Mouse (Mus musculus): ENCODE measurements at regions not wholly inside any gene's neighbourhood (a gene's known extent, or its start where the extent isn't known, plus 50 kb on each side); places are given as distances from the start of the nearest gene placed in this dataset.
"Not testable (repeated sequence)": the region's sequence is repeated elsewhere in the genome, so short reads cannot be mapped to it uniquely, and the experiment has no call there.

DNA sequence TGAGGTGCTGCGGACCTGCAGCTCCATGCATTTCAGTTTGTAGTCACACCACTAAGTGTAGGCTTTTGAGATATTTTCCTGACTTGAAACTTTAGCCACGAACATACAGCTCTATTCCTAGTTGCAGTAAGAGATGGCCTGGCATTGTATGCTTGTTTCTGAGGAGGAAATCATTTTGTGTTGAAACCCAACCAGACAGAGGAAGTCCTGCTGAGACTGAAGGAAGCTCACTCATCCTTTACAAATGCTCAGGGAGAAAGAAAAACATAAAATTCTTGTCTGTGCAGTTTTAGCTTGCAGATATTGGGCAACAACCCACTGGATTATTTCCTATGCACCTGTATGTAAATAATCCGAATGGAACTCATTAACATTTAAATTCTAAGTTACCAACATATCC is 495.5 kb downstream of the Nova1 start:
- no peak overlapping the region for H3K4me3 ChIP-seq (ENCODE audit: control insufficient read depth, low read depth, low read length)
- no peaks in the 10 kb centered on the region for H3K27me3 ChIP-seq (ENCODE audit: control insufficient read depth, insufficient read depth, low read length)
- no peak for TF ChIP-seq POLR2A (IDR thresholded peaks at IDR 0.05; ENCODE audit: control insufficient read depth, low read depth, low read length)
- no peak for TF ChIP-seq CTCF (IDR thresholded peaks at IDR 0.05; ENCODE audit: control insufficient read depth, insufficient read depth, insufficient replicate concordance, low read depth, low read length)
- no peak overlapping the region for H3K27ac ChIP-seq (ENCODE audit: control insufficient read depth, insufficient read depth, low read depth, low read length)
- H3K4me1 ChIP-seq (ENCODE audit: control insufficient read depth, insufficient read depth, low read length) = no peaks in the 10 kb centered on the region
- no peaks in the 10 kb centered on the region for H3K36me3 ChIP-seq (ENCODE audit: control insufficient read depth, insufficient read depth, low read length)

DNA sequence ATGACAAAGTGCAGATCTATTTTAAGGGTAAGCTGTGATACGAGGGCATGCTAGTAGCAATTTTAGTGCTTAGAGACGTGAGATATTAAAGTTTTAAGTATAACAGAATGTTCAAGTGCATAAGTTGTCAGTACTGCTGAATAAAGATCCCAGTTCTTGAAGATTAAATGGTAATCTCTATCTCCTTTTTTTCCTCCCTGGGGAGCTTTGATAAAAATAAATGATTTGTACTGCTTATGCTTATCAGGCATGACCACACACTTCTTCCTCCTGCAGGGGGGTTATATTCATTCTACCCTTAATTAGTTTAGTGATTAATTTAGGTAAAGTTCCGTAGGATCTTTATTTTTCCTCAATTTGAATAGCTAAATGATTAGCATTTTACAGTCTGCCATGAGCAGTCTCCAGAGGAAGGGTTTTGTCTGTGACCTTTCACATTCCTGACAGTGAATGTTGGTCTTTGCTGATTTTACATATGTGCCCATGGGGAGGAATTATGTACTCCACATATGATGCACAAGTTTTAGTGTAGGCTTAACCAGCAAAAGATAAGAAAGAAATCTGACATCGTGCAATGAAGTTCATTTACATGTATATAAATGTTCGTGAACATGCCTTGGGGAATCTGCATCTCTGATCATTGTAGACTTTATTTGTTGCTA is 515.5 kb downstream of the Nova1 start:
- H3K4me3 ChIP-seq (ENCODE audit: control insufficient read depth, low read depth, low read length) = no peak overlapping the region
- no peaks in the 10 kb centered on the region for H3K27me3 ChIP-seq (ENCODE audit: control insufficient read depth, insufficient read depth, low read length)
- H3K36me3 ChIP-seq (ENCODE audit: control insufficient read depth, insufficient read depth, low read length) = no peaks in the 10 kb centered on the region
- TF ChIP-seq CTCF (IDR thresholded peaks at IDR 0.05; ENCODE audit: control insufficient read depth, insufficient read depth, insufficient replicate concordance, low read depth, low read length) (no peak), POLR2A (IDR thresholded peaks at IDR 0.05; ENCODE audit: control insufficient read depth, low read depth, low read length) (no peak)
- no peak overlapping the region for H3K27ac ChIP-seq (ENCODE audit: control insufficient read depth, insufficient read depth, low read depth, low read length)
- no peaks in the 10 kb centered on the region for H3K4me1 ChIP-seq (ENCODE audit: control insufficient read depth, insufficient read depth, low read length)

- no peak for TF ChIP-seq CTCF (IDR thresholded peaks at IDR 0.05; ENCODE audit: control insufficient read depth, insufficient read depth, insufficient replicate concordance, low read depth, low read length)
- TF ChIP-seq POLR2A (IDR thresholded peaks at IDR 0.05; ENCODE audit: control insufficient read depth, low read depth, low read length) = no peak
- Histone ChIP-seq H3K27me3 (ENCODE audit: control insufficient read depth, insufficient read depth, low read length) (no peaks in the 10 kb centered on the region), H3K4me3 (ENCODE audit: control insufficient read depth, low read depth, low read length) (no peak overlapping the region), H3K27ac (ENCODE audit: control insufficient read depth, insufficient read depth, low read depth, low read length) (no peak overlapping the region), H3K4me1 (ENCODE audit: control insufficient read depth, insufficient read depth, low read length) (no peaks in the 10 kb centered on the region), H3K36me3 (ENCODE audit: control insufficient read depth, insufficient read depth, low read length) (no peaks in the 10 kb centered on the region)
Measured at GRCm38 (mm10) chr12:46298926-46299325, 519.8 kb downstream of the Nova1 start.

GRCm38 (mm10) chr12:46284519-46284918 is 534.2 kb downstream of the Nova1 start:
- H3K36me3 ChIP-seq (ENCODE audit: control insufficient read depth, insufficient read depth, low read length) = no peaks in the 10 kb centered on the region
- H3K27ac ChIP-seq (ENCODE audit: control insufficient read depth, insufficient read depth, low read depth, low read length) = no peak overlapping the region
- no peak overlapping the region for H3K4me3 ChIP-seq (ENCODE audit: control insufficient read depth, low read depth, low read length)
- H3K4me1 ChIP-seq (ENCODE audit: control insufficient read depth, insufficient read depth, low read length) = no peaks in the 10 kb centered on the region
- TF ChIP-seq POLR2A (IDR thresholded peaks at IDR 0.05; ENCODE audit: control insufficient read depth, low read depth, low read length) = no peak
- TF ChIP-seq CTCF (IDR thresholded peaks at IDR 0.05; ENCODE audit: control insufficient read depth, insufficient read depth, insufficient replicate concordance, low read depth, low read length) = no peak
- H3K27me3 ChIP-seq (ENCODE audit: control insufficient read depth, insufficient read depth, low read length) = no peaks in the 10 kb centered on the region

GRCm38 (mm10) chr12:46248402-46249018 is 570.2 kb downstream of the Nova1 start:
- H3K4me3 ChIP-seq (ENCODE audit: control insufficient read depth, low read depth, low read length) = no peak overlapping the region
- H3K27me3 ChIP-seq (ENCODE audit: control insufficient read depth, insufficient read depth, low read length) = no peaks in the 10 kb centered on the region
- no peaks in the 10 kb centered on the region for H3K4me1 ChIP-seq (ENCODE audit: control insufficient read depth, insufficient read depth, low read length)
- H3K27ac ChIP-seq (ENCODE audit: control insufficient read depth, insufficient read depth, low read depth, low read length) = no peak overlapping the region
- no peak for TF ChIP-seq CTCF (IDR thresholded peaks at IDR 0.05; ENCODE audit: control insufficient read depth, insufficient read depth, insufficient replicate concordance, low read depth, low read length)
- no peak for TF ChIP-seq POLR2A (IDR thresholded peaks at IDR 0.05; ENCODE audit: control insufficient read depth, low read depth, low read length)
- H3K36me3 ChIP-seq (ENCODE audit: control insufficient read depth, insufficient read depth, low read length) = no peaks in the 10 kb centered on the region

DNA sequence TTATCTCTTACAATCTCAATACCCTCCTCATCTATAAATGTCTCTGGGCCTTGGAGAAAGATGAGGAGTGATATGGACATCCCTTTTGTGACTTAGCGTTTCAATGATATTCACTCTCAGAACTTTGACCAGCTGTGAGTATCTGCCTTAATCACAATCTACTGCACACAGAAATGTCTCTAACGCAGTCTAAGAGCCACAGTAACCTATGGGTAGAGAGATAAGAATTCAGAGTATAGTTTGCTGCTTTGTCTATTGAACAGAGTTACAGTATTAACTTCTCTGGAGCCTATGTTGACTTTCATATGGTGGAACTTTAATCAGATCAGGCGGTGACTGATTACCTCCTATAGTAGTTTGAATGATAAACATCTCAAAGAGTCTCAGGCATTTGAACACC is 573.8 kb downstream of the Nova1 start:
- TF ChIP-seq POLR2A (IDR thresholded peaks at IDR 0.05; ENCODE audit: control insufficient read depth, low read depth, low read length) (no peak), CTCF (IDR thresholded peaks at IDR 0.05; ENCODE audit: control insufficient read depth, insufficient read depth, insufficient replicate concordance, low read depth, low read length) (no peak)
- H3K4me3 ChIP-seq (ENCODE audit: control insufficient read depth, low read depth, low read length) = no peak overlapping the region
- H3K4me1 ChIP-seq (ENCODE audit: control insufficient read depth, insufficient read depth, low read length) = no peaks in the 10 kb centered on the region
- H3K27ac ChIP-seq (ENCODE audit: control insufficient read depth, insufficient read depth, low read depth, low read length) = no peak overlapping the region
- H3K36me3 ChIP-seq (ENCODE audit: control insufficient read depth, insufficient read depth, low read length) = no peaks in the 10 kb centered on the region
- H3K27me3 ChIP-seq (ENCODE audit: control insufficient read depth, insufficient read depth, low read length) = no peaks in the 10 kb centered on the region

DNA sequence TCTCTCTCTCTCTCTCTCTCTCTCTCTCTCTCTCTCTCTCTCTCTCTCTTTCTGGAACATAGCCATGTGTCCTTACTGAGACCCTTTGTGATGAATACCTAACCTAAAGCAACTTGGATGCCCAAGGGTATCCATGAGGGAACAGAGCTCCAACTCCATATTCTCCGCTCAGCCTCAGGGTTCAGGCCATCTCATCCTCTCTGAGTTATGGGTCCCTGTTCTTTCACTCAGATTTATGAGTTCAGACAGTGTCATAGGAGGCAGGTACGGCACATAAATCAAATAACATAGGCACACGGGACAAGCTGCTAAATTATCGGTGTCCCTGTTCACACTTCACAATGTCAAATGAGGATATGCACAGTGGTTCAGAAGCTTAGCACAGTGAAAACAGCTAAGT is 586.4 kb downstream of the Nova1 start:
- H3K27me3 ChIP-seq (ENCODE audit: control insufficient read depth, insufficient read depth, low read length) = no peaks in the 10 kb centered on the region
- TF ChIP-seq CTCF (IDR thresholded peaks at IDR 0.05; ENCODE audit: control insufficient read depth, insufficient read depth, insufficient replicate concordance, low read depth, low read length) (no peak), POLR2A (IDR thresholded peaks at IDR 0.05; ENCODE audit: control insufficient read depth, low read depth, low read length) (no peak)
- H3K27ac ChIP-seq (ENCODE audit: control insufficient read depth, insufficient read depth, low read depth, low read length) = no peak overlapping the region
- no peak overlapping the region for H3K4me3 ChIP-seq (ENCODE audit: control insufficient read depth, low read depth, low read length)
- H3K36me3 ChIP-seq (ENCODE audit: control insufficient read depth, insufficient read depth, low read length) = no peaks in the 10 kb centered on the region
- H3K4me1 ChIP-seq (ENCODE audit: control insufficient read depth, insufficient read depth, low read length) = no peaks in the 10 kb centered on the region

GRCm38 (mm10) chr12:46215328-46215727 is 603.4 kb downstream of the Nova1 start:
- H3K27me3 ChIP-seq (ENCODE audit: control insufficient read depth, insufficient read depth, low read length); H3K4me3 ChIP-seq (ENCODE audit: control insufficient read depth, low read depth, low read length); H3K4me1 ChIP-seq (ENCODE audit: control insufficient read depth, insufficient read depth, low read length); H3K27ac ChIP-seq (ENCODE audit: control insufficient read depth, insufficient read depth, low read depth, low read length); H3K36me3 ChIP-seq (ENCODE audit: control insufficient read depth, insufficient read depth, low read length): not testable (repeated sequence)

All from testis, adult 2 months (tissue).